ENCODE assay signal across 25 mouse cellular contexts in genomic region chr4:45241330-45241729, GRCm38 (mm10). TPM values are rescaled to one million over a fixed set of nuclear protein-coding genes. Genes with fewer than 3 reads are reported as not detected.
"Had no signal": no experiment of that assay in that cellular context is flagged by ENCODE, and none has a peak within 500 bp of the region (broad histone marks: within the 10 kb centered on the region; RNA-seq: fewer than 3 reads in every experiment).

No protein-coding gene starts in this region.

- H3K36me3 ChIP-seq: hindbrain, embryonic 10.5 days; hindbrain, embryonic 12.5 days; intestine, embryonic 15.5 days; limb, embryonic 10.5 days; limb, embryonic 12.5 days had no signal

- H3K9ac ChIP-seq: heart, embryonic 12.5 days; hindbrain, embryonic 12.5 days; hindbrain, embryonic 14.5 days; intestine, embryonic 15.5 days; limb, embryonic 12.5 days had no signal

- H3K4me3 ChIP-seq: gastrocnemius, adult 2 months; heart, embryonic 10.5 days; heart, embryonic 12.5 days; hindbrain, embryonic 10.5 days; hindbrain, embryonic 12.5 days; intestine, embryonic 15.5 days; layer of hippocampus, adult 2 months; left cerebral cortex, adult 2 months; limb, embryonic 10.5 days; limb, embryonic 12.5 days had no signal

- H3K27me3 ChIP-seq: heart, embryonic 12.5 days; hindbrain, embryonic 12.5 days; intestine, embryonic 15.5 days; limb, embryonic 12.5 days had no signal

- H3K4me2 ChIP-seq: heart, embryonic 12.5 days; hindbrain, embryonic 12.5 days; hindbrain, embryonic 14.5 days; intestine, embryonic 15.5 days; limb, embryonic 12.5 days had no signal

- H3K9me3 ChIP-seq: heart, embryonic 10.5 days; heart, embryonic 12.5 days; hindbrain, embryonic 10.5 days; hindbrain, embryonic 12.5 days; intestine, embryonic 15.5 days; limb, embryonic 10.5 days; limb, embryonic 12.5 days had no signal

- H3K27ac ChIP-seq: gastrocnemius, adult 2 months; heart, embryonic 10.5 days; hindbrain, embryonic 10.5 days; hindbrain, embryonic 12.5 days; hindbrain, embryonic 14.5 days; intestine, embryonic 15.5 days; layer of hippocampus, adult 2 months; left cerebral cortex, adult 2 months; limb, embryonic 10.5 days; limb, embryonic 12.5 days had no signal

- DNase-seq: gastrocnemius, adult 2 months; gastrocnemius, postnatal 10 days; gastrocnemius, postnatal 25 days; heart, adult 18-20 months; heart, postnatal 10 days; heart, postnatal 4 days; kidney, adult 18-20 months; kidney, adult 8-10 months; kidney, postnatal 10 days; kidney, postnatal 25 days; kidney, postnatal 4 days had no signal

- H3K4me1 ChIP-seq: intestine, embryonic 15.5 days; limb, embryonic 10.5 days; limb, embryonic 12.5 days had no signal

- ATAC-seq: hindbrain, embryonic 16.5 days; inflammation-experienced regulatory T-cells, adult 6 months; intestine, embryonic 15.5 days; intestine, postnatal 0 days had no signal

RNA-seq across cellular contexts. Expression of gene Frmpd1, which starts 56.7 kb away (rescaled TPM):
- polyA plus RNA-seq: inflammation-experienced regulatory T-cells, adult 6 months; liver, adult 2 months had no signal
